Mouse (Mus musculus) cerebellum, adult 9-11 months (tissue): ENCODE measurements around the gene Ss18l1.

Experiments
- DNase-seq: peaks from one replicate; pipeline ENCODE4 v3.0.0; 2022

The Ss18l1 gene

GRCm38 (mm10) chr2:180090285-180090684 lies 48.0 kb downstream of the Ss18l1 start:
- no peak for DNase-seq

GRCm38 (mm10) chr2:180095711-180096110 lies 53.4 kb downstream of the Ss18l1 start:
- DNase-seq, result no peak

- no peak for DNase-seq
Observed at GRCm38 (mm10) chr2:180097585-180097984, 55.3 kb downstream of the Ss18l1 start.

- DNase-seq, result no peak
Observed at GRCm38 (mm10) chr2:180098167-180098566, 55.9 kb downstream of the Ss18l1 start.

GRCm38 (mm10) chr2:180099529-180099928 lies 57.2 kb downstream of the Ss18l1 start:
- DNase-seq, result no peak

- peak; percentile 60 for DNase-seq
Observed at GRCm38 (mm10) chr2:180103151-180103977, 61.1 kb downstream of the Ss18l1 start.

GRCm38 (mm10) chr2:180103978-180104658 lies 61.8 kb downstream of the Ss18l1 start, which contains the start of gene Hrh3:
Hrh3 (minus strand) TSS chr2:180104488.
- DNase-seq, result peak; percentile 85

- DNase-seq, result peak; percentile 69
Observed at GRCm38 (mm10) chr2:180104659-180105377, 62.5 kb downstream of the Ss18l1 start.

GRCm38 (mm10) chr2:180105441-180106190 lies 63.3 kb downstream of the Ss18l1 start:
- peak; percentile 69 for DNase-seq

GRCm38 (mm10) chr2:180107081-180107480 lies 64.8 kb downstream of the Ss18l1 start:
- no peak for DNase-seq

- peak; percentile 24 for DNase-seq
Observed at GRCm38 (mm10) chr2:180108285-180108684, 66.0 kb downstream of the Ss18l1 start.

- DNase-seq, result peak; percentile 85
Observed at GRCm38 (mm10) chr2:180113909-180114890, 71.9 kb downstream of the Ss18l1 start.

GRCm38 (mm10) chr2:180115279-180115678 lies 73.0 kb downstream of the Ss18l1 start:
- DNase-seq, result peak; percentile 69

GRCm38 (mm10) chr2:180116081-180116493 lies 73.8 kb downstream of the Ss18l1 start:
- DNase-seq, result peak; percentile 52

- DNase-seq, result peak; percentile 76
Observed at GRCm38 (mm10) chr2:180116741-180117484, 74.6 kb downstream of the Ss18l1 start.

- DNase-seq, result peak; percentile 74
Observed at GRCm38 (mm10) chr2:180117485-180118194, 75.3 kb downstream of the Ss18l1 start.

- peak; percentile 100 for DNase-seq
Observed at GRCm38 (mm10) chr2:180118661-180119438, 76.5 kb downstream of the Ss18l1 start, which contains the start of gene Osbpl2. Osbpl2 (plus strand) TSS chr2:180119306.
